Mouse (Mus musculus): ENCODE measurements around the gene N4bp2. TPM values are rescaled to one million over a fixed set of nuclear protein-coding genes. Genes with fewer than 3 reads are reported as not detected.
A peak's percentile ranks its signal among the peaks of the same experiment; 100 is the strongest.
"Not testable (repeated sequence)": the region's sequence is repeated elsewhere in the genome, so short reads cannot be mapped to it uniquely, and the experiment has no call there.

N4bp2 gene
- total RNA-seq, 2 experiments from 2014 or later = 41.6 to 45.6 TPM

GRCm38 (mm10) chr5:65763916-65764785 is 830 bp downstream of the N4bp2 start:
- DNase-seq (ENCODE audit: low spot score in 2 of 2) = peak; percentile 69 to 74

GRCm38 (mm10) chr5:65764786-65765634 is 1.7 kb downstream of the N4bp2 start:
- DNase-seq (ENCODE audit: low spot score in 2 of 2) = peak; percentile 52 to 79

GRCm38 (mm10) chr5:65765635-65765911 is 2.3 kb downstream of the N4bp2 start:
- DNase-seq (ENCODE audit: low spot score in 2 of 2) = no peak

GRCm38 (mm10) chr5:65768007-65768406 is 4.7 kb downstream of the N4bp2 start:
- no peak for DNase-seq (ENCODE audit: low spot score in 2 of 2)

- no peak for DNase-seq (ENCODE audit: low spot score in 2 of 2)
Measured at GRCm38 (mm10) chr5:65770065-65770464, 6.7 kb downstream of the N4bp2 start.

- DNase-seq (ENCODE audit: low spot score in 2 of 2) = no peak
Measured at GRCm38 (mm10) chr5:65770493-65770892, 7.2 kb downstream of the N4bp2 start.

GRCm38 (mm10) chr5:65773957-65774356 is 10.6 kb downstream of the N4bp2 start:
- not testable (repeated sequence) for DNase-seq (ENCODE audit: low spot score in 2 of 2)

- no peak for DNase-seq (ENCODE audit: low spot score in 2 of 2)
Measured at GRCm38 (mm10) chr5:65776166-65776565, 12.8 kb downstream of the N4bp2 start.

GRCm38 (mm10) chr5:65776907-65777306 is 13.6 kb downstream of the N4bp2 start:
- DNase-seq (ENCODE audit: low spot score in 2 of 2) = no peak

- DNase-seq (ENCODE audit: low spot score in 2 of 2) = not testable (repeated sequence)
Measured at GRCm38 (mm10) chr5:65778986-65779385, 15.7 kb downstream of the N4bp2 start.

GRCm38 (mm10) chr5:65779401-65780063 is 16.2 kb downstream of the N4bp2 start:
- DNase-seq (ENCODE audit: low spot score in 2 of 2) = no peak

GRCm38 (mm10) chr5:65781147-65781715 is 17.9 kb downstream of the N4bp2 start:
- no peak for DNase-seq (ENCODE audit: low spot score in 2 of 2)

- no peak for DNase-seq (ENCODE audit: low spot score in 2 of 2)
Measured at GRCm38 (mm10) chr5:65781769-65782715, 18.7 kb downstream of the N4bp2 start.

- no peak for DNase-seq (ENCODE audit: low spot score in 2 of 2)
Measured at GRCm38 (mm10) chr5:65790604-65791225, 27.4 kb downstream of the N4bp2 start.

GRCm38 (mm10) chr5:65794202-65794601 is 30.9 kb downstream of the N4bp2 start:
- DNase-seq (ENCODE audit: low spot score in 2 of 2) = no peak

- no peak for DNase-seq (ENCODE audit: low spot score in 2 of 2)
Measured at GRCm38 (mm10) chr5:65794702-65795101, 31.4 kb downstream of the N4bp2 start.

GRCm38 (mm10) chr5:65795293-65795993 is 32.1 kb downstream of the N4bp2 start:
- DNase-seq (ENCODE audit: low spot score in 2 of 2) = no peak

- DNase-seq (ENCODE audit: low spot score in 2 of 2) = no peak
Measured at GRCm38 (mm10) chr5:65795994-65796298, 32.6 kb downstream of the N4bp2 start.

GRCm38 (mm10) chr5:65823601-65824133 is 60.3 kb downstream of the N4bp2 start:
- no peak for DNase-seq (ENCODE audit: low spot score in 2 of 2)

Data from adrenal gland, postnatal 4 days (tissue).